Mouse (Mus musculus) stomach, postnatal 0 days (tissue): ENCODE measurements around the gene Atp2b1. TPM values are rescaled to one million over a fixed set of nuclear protein-coding genes. Genes with fewer than 3 reads are reported as not detected.
A peak's percentile ranks its signal among the peaks of the same experiment; 100 is the strongest.

Experiments
- ATAC-seq: fragments of 200-750 bp; cut with Nextera tagmentation; 2 replicates; pipeline ENCODE4 v1.8.0; 2017; ENCODE audit not compliant: low FRiP score, low TSS enrichment
- DNase-seq: peaks from one replicate; pipeline ENCODE4 v3.0.0-alpha.2; 2016; ENCODE audit warnings: low spot score
- H3K27ac ChIP-seq: fragments of 300-500 bp; sonication (generic); replicated peaks from 2 replicates; pipeline ENCODE4 v1.5.1; 2014; ENCODE audit warnings: mild to moderate bottlenecking, control low read depth
- H3K27me3 ChIP-seq: fragments of 300-500 bp; sonication (generic); 2 replicates; pipeline ENCODE4 v1.6.1; 2014; ENCODE audit warnings: low read length; ENCODE audit not compliant: control insufficient read depth, insufficient read depth
- H3K36me3 ChIP-seq: fragments of 300-500 bp; sonication (generic); 2 replicates; pipeline ENCODE4 v1.6.1; 2014; ENCODE audit warnings: low read length, mixed read lengths; ENCODE audit not compliant: control insufficient read depth, insufficient read depth
- H3K4me1 ChIP-seq: fragments of 300-500 bp; sonication (generic); replicated peaks from 2 replicates; pipeline ENCODE4 v1.6.1; 2014; ENCODE audit warnings: antibody characterized with exemption; ENCODE audit not compliant: control insufficient read depth, insufficient read depth
- H3K4me2 ChIP-seq: fragments of 300-500 bp; sonication (generic); replicated peaks from 2 replicates; pipeline ENCODE4 v1.6.1; 2014; ENCODE audit warnings: low read depth, mild to moderate bottlenecking, control low read depth, moderate library complexity
- H3K4me3 ChIP-seq: fragments of 300-500 bp; sonication (generic); 2 replicates; pipeline ENCODE4 v1.5.1; 2014; ENCODE audit warnings: low read depth, low read length, control low read depth
- H3K9ac ChIP-seq: fragments of 300-500 bp; sonication (generic); 2 replicates; pipeline ENCODE4 v1.6.1; 2014; ENCODE audit warnings: mild to moderate bottlenecking, low read length, control low read depth, mixed read lengths
- H3K9me3 ChIP-seq: fragments of 300-500 bp; sonication (generic); 2 replicates; pipeline ENCODE4 v1.6.1; 2016; ENCODE audit warnings: low read length; ENCODE audit not compliant: control insufficient read depth
- CTCF ChIP-seq: IDR thresholded peaks from 2 replicates; pipeline ENCODE4 v1.5.1; 2016; ENCODE audit warnings: antibody characterized with exemption, low read depth, mild to moderate bottlenecking, moderate library complexity
- EP300 ChIP-seq: optimal IDR thresholded peaks from 2 replicates; pipeline ENCODE3; 2016; ENCODE audit warnings: antibody characterized with exemption
- WGBS: fragments of 180-500 bp; shearing (Covaris S2); extraction: QIAGEN DNeasy Blood & Tissue Kit; methylation state at CpG from one replicate; pipeline ENCODE4 v1.1.7; 2014; 5-methylcytosine and 5-hydroxymethylcytosine counted together
- polyA plus RNA-seq: library from polyadenylated mRNA; unstranded; fragments of >200 nt; fragmentation: Nextera tagmentation; extraction: Ambion mirVana; gene quantifications from 2 replicates; pipeline ENCODE4 v1.2.1, GENCODE M21; 2015

Atp2b1 gene
- polyA plus RNA-seq, 1 experiment from 2014 or later = 99.6 TPM

GRCm38 (mm10) chr10:98942999-98943398, 28.8 kb downstream of the Atp2b1 start:
- TF ChIP-seq CTCF (no peak), EP300 (no peak)
- Histone ChIP-seq H3K36me3 (no peaks in the 10 kb centered on the region), H3K27ac (no peak overlapping the region), H3K27me3 (no peaks in the 10 kb centered on the region), H3K4me1 (no peaks in the 10 kb centered on the region), H3K4me3 (no peak overlapping the region), H3K9me3 (no peaks in the 10 kb centered on the region), H3K4me2 (no peak overlapping the region), H3K9ac (no peak overlapping the region)
- WGBS = 78% methylated on average over 8 of the region's 8 CpGs
- DNase-seq = no peak
- no peak for ATAC-seq

GRCm38 (mm10) chr10:98943894-98944293, 29.7 kb downstream of the Atp2b1 start:
- TF ChIP-seq CTCF = no peak
- no peak for TF ChIP-seq EP300
- H3K4me3 ChIP-seq = no peak overlapping the region

GRCm38 (mm10) chr10:98946031-98946791, 32.0 kb downstream of the Atp2b1 start:
- no peak for DNase-seq
- no peaks in the 10 kb centered on the region for H3K9me3 ChIP-seq
- no peak overlapping the region for H3K4me3 ChIP-seq
- peak; percentile 41 for TF ChIP-seq CTCF
- no peak for TF ChIP-seq EP300
- H3K4me2 ChIP-seq = no peak overlapping the region
- 65% methylated on average over 9 of the region's 9 CpGs for WGBS
- H3K27ac ChIP-seq = no peak overlapping the region
- H3K36me3 ChIP-seq = no peaks in the 10 kb centered on the region
- no peaks in the 10 kb centered on the region for H3K4me1 ChIP-seq
- no peaks in the 10 kb centered on the region for H3K27me3 ChIP-seq
- H3K9ac ChIP-seq = no peak overlapping the region
- ATAC-seq = no peak

More at GRCm38 (mm10) chr10:98943894-98944293, 29.7 kb downstream of the Atp2b1 start:
- H3K27me3 ChIP-seq = no peaks in the 10 kb centered on the region
- H3K27ac ChIP-seq = no peak overlapping the region
- no peaks in the 10 kb centered on the region for H3K4me1 ChIP-seq
- no peak for ATAC-seq
- H3K9me3 ChIP-seq = no peaks in the 10 kb centered on the region
- H3K36me3 ChIP-seq = no peaks in the 10 kb centered on the region
- H3K9ac ChIP-seq = no peak overlapping the region
- DNase-seq = no peak
- H3K4me2 ChIP-seq = no peak overlapping the region
- 85% methylated on average over 8 of the region's 8 CpGs for WGBS

- Histone ChIP-seq H3K36me3 (no peaks in the 10 kb centered on the region), H3K4me1 (no peaks in the 10 kb centered on the region), H3K9me3 (no peaks in the 10 kb centered on the region), H3K4me3 (no peak overlapping the region), H3K27ac (no peak overlapping the region), H3K4me2 (no peak overlapping the region), H3K9ac (no peak overlapping the region), H3K27me3 (no peaks in the 10 kb centered on the region)
- WGBS = 57% methylated on average over 2 of the region's 2 CpGs
- ATAC-seq = no peak
- no peak for TF ChIP-seq EP300
- TF ChIP-seq CTCF = no peak
- DNase-seq = no peak
Observed at GRCm38 (mm10) chr10:98947206-98947605, 33.0 kb downstream of the Atp2b1 start.

GRCm38 (mm10) chr10:98948096-98948495, 33.9 kb downstream of the Atp2b1 start:
- no peak overlapping the region for H3K4me2 ChIP-seq
- DNase-seq (no peak), ATAC-seq (no peak)
- 73% methylated on average over 5 of the region's 5 CpGs for WGBS
- H3K4me1 ChIP-seq = no peaks in the 10 kb centered on the region
- H3K36me3 ChIP-seq = no peaks in the 10 kb centered on the region
- no peaks in the 10 kb centered on the region for H3K27me3 ChIP-seq
- H3K27ac ChIP-seq = no peak overlapping the region
- no peak overlapping the region for H3K4me3 ChIP-seq
- no peak for TF ChIP-seq CTCF
- TF ChIP-seq EP300 = no peak
- no peak overlapping the region for H3K9ac ChIP-seq
- no peaks in the 10 kb centered on the region for H3K9me3 ChIP-seq

GRCm38 (mm10) chr10:98949750-98950149, 35.5 kb downstream of the Atp2b1 start:
- H3K4me1 ChIP-seq = no peaks in the 10 kb centered on the region
- 28% methylated on average over 1 of the region's 1 CpGs for WGBS

More at GRCm38 (mm10) chr10:98949750-98950149, 35.5 kb downstream of the Atp2b1 start:
- H3K36me3 ChIP-seq = no peaks in the 10 kb centered on the region
- H3K9ac ChIP-seq = no peak overlapping the region
- H3K27me3 ChIP-seq = no peaks in the 10 kb centered on the region
- no peak for ATAC-seq
- TF ChIP-seq CTCF (no peak), EP300 (no peak)
- H3K27ac ChIP-seq = no peak overlapping the region
- no peak overlapping the region for H3K4me2 ChIP-seq
- H3K9me3 ChIP-seq = no peaks in the 10 kb centered on the region
- no peak for DNase-seq
- no peak overlapping the region for H3K4me3 ChIP-seq
